Mouse (Mus musculus) embryo, embryonic 9.5 days (tissue): ENCODE data around the gene Gm5039.
A peak's percentile ranks its signal among the peaks of the same experiment; 100 is the strongest.
"Not testable (repeated sequence)": the region's sequence is repeated elsewhere in the genome, so short reads cannot be mapped to it uniquely, and the experiment has no call there.

Source experiments
- DNase-seq: peaks from one replicate; pipeline ENCODE4 v3.0.0-alpha.2; 2017; ENCODE audit errors: extremely low spot score

Gene Gm5039

GRCm38 (mm10) chr12:88323926-88324325 is at the start of gene Gm5039:
Gene Gm5039 (minus strand): TSS chr12:88324026.
- not testable (repeated sequence) for DNase-seq

- DNase-seq = no peak
Measured at GRCm38 (mm10) chr12:88372018-88372417, 48.2 kb upstream of the Gm5039 start.

DNA sequence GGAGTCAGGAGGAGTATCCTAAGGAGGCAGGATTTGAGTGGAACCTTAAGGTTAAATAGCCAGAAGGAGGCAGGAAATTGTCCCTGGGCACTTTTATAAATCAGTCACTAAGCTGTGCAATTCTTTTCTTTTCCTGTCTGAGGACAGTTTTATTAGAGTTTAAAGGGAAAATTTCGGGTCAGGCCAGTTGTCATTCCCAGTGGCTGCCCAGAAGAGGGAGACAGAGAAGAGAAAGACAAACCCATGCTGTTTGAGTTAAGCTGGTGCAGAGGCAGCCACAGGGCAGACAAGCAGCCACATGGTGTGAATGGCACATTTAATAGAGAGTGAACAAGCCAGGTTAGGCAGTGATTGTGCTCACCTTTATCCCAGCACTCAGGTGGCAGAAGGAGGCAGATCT is 46.5 kb upstream of the Gm5039 start:
- DNase-seq = not testable (repeated sequence)

GRCm38 (mm10) chr12:88369690-88370089 is 45.9 kb upstream of the Gm5039 start:
- not testable (repeated sequence) for DNase-seq

- no peak for DNase-seq
Measured at GRCm38 (mm10) chr12:88368618-88369017, 44.8 kb upstream of the Gm5039 start.

DNA sequence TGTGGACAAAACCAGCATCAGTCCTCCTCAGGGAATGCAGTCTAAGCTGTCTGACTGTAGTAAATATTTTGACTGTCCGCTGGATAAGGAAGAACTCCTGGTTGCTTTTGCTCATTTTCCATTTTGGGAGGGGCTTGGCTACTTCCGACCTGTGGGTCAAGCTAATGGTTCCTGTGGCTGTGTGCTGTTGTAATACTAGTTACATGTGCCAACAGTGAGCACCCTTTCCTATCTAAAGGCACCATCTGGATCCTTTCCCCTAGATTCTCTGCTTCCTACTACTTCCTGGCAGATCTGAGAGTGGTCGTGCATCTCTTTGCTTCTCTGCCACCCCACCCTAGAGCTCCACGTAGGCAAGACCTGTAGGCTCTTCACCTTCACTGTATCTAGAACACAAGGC is 43.8 kb upstream of the Gm5039 start:
- no peak for DNase-seq

DNA sequence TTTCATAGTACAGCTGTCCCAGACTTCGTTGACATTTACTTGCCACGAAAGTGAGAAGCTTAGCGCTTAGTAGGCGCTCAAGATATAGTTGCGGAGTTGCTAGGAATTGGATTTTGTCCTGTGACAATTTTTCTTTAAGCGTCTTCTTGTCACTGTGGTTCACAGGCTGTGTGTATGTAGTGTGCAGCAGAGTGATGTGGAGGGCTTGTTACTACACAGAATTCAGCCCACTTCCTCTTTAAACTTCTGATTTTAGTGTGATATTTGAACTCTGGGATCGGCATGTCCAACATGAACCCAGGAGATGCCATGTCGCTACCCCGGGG is 37.3 kb upstream of the Gm5039 start:
- no peak for DNase-seq

- DNase-seq = peak; percentile 85
Measured at GRCm38 (mm10) chr12:88360441-88361119, 36.8 kb upstream of the Gm5039 start, which contains the start of gene Adck1. Gene Adck1 (plus strand): TSS chr12:88360554.

- peak; percentile 36 for DNase-seq
Measured at GRCm38 (mm10) chr12:88354182-88354702, 30.4 kb upstream of the Gm5039 start.

DNA sequence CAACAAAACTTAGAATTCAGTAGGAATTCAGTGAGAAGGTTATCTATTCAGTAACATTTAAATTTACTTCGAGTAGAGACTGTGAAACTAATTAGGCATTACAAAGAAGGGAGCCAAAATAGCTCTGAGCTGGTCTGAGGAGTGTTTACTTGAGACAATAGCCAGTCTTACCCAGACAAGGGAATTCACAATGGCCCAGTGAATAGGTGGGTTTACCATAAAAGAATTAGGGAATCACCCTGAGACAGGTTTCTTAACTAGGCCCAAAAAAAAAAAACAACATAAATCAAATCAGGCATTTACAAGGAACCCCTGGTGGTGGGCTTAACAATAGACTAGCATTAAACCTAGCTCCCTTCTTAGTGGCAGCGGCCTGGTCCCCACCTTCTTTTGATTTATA is 17.5 kb upstream of the Gm5039 start:
- DNase-seq = not testable (repeated sequence)

DNA sequence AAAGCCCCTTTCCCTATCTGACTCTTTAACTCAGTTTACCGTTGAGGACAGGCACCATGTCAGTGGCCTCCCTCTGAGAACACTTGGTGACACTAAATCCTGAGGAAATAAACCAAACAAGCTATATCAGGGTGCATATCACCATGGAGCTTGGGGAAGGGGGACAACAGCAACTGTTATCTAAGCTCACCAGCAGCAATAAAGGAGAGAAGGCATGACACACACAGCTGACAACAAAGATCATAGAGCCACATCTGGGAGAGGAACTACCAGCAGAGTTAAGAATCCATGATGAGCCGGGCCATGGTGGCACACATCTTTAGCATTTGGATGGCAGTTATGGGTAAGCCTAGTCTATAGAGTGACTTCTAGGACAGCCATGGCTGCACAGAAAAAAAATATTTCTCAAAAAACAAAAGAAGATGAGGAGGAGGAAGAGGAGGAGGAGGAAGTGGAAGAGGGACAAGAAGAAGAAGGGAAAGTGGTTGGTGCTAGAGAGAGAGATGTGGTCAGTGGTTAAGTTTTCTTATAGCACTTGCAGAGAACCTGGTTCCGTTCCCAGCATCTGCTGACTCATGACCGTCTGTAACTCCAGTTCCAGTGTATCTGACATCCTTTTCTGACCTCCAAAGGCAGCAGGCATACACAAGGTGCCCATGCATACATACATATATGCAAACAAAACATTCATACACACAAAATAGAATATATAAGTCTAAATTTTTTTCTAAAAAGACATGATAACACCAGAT is 13.0 kb upstream of the Gm5039 start:
- DNase-seq = not testable (repeated sequence)

DNA sequence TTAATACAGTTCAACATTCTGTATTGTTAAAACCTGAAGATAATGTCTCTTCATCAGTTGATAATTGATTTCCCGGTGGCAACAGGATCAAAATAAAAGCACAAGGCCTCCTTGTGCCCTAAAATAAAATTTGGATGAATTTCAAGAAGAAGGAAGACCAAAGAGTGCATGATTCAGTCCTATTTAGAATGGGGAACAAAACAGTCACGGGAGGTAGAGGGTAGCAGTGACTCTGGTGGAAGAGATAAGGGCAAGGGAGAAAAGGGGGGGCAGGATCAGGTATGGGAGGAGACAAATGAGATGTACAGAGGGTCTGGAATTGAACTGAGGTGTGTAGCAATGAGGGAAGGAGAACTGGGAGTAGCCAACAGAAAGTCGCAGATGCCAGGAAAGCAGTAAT is 9.3 kb downstream of the Gm5039 start:
- no peak for DNase-seq

GRCm38 (mm10) chr12:88297171-88297570 is 26.7 kb downstream of the Gm5039 start:
- DNase-seq = not testable (repeated sequence)

DNA sequence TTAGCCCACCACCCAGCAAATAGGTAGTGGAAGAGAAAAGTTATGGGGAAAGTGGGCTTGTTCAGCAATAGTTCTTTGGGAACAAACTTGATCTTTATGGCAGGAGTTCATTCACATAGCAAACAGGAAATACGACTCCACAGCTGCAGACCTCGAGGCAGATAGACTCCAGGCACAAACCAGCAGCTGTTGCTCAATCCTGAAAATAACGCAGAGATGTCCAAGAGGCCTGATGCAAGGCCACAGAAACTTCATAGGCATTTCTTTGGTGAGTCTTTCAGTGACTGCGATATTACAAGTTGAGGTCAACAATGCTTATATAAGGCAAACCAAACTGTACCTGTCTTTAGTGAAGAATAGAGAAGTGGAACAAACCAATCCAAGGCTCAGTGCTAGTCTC is 30.7 kb downstream of the Gm5039 start:
- DNase-seq = not testable (repeated sequence)

DNA sequence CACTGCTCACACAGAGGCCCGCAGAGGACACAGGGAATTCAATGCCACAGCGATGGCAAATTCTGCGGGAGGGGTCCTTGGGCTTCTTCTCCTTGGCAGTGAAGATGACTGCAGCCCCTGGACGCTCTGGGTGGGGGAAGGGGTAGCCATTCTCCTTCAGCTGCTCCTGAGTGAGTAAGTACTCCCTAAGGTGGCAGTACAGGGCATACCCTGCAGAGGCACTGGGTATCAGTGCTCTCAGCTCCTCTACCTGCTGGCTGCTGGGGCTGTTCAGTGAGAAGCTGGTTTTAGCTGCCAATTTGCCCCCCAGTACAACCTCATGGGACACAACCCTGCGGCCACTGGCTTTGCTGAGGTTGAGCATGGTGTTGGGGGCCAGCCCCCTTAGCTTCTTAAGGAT is 38.6 kb downstream of the Gm5039 start:
- DNase-seq = not testable (repeated sequence)

DNA sequence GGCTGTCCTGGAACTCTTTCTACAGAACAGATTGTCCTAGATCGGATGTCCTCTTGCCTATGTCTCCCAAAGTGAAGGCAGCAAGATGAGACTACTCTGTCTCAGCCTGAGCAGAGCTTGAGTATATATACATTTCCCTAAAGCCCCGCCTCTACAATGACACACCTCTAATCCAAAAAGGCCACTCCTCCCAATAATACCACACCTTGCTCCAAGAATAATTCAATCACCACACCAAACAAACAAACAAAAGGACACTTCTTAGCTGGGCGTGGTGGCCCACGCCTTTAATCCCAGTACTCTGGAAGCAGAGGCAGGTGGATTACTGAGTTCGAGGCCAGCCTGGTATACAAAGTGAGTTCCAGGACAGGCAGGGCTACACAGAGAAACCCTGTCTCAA is 49.4 kb downstream of the Gm5039 start, which contains the start of gene Gm5662:
Gene Gm5662, minus strand, starts transcription at position 101 of the 400 bp plus-strand sequence.
- DNase-seq = not testable (repeated sequence)
